Mouse (Mus musculus): ENCODE results near the gene Diaph3.

Diaph3 gene

GRCm38 (mm10) chr14:86844075-86844474 is 297.0 kb downstream of the Diaph3 start:
- DNase-seq (ENCODE audit: low spot score) = no peak

- no peak for DNase-seq (ENCODE audit: low spot score)
Observed at GRCm38 (mm10) chr14:86837642-86838041, 303.4 kb downstream of the Diaph3 start.

- DNase-seq (ENCODE audit: low spot score) = no peak
Observed at GRCm38 (mm10) chr14:86834851-86835250, 306.2 kb downstream of the Diaph3 start.

- DNase-seq (ENCODE audit: low spot score) = no peak
Observed at GRCm38 (mm10) chr14:86834269-86834668, 306.8 kb downstream of the Diaph3 start.

- no peak for DNase-seq (ENCODE audit: low spot score)
Observed at GRCm38 (mm10) chr14:86833003-86833402, 308.0 kb downstream of the Diaph3 start.

- DNase-seq (ENCODE audit: low spot score) = no peak
Observed at GRCm38 (mm10) chr14:86816246-86816645, 324.8 kb downstream of the Diaph3 start.

- no peak for DNase-seq (ENCODE audit: low spot score)
Observed at GRCm38 (mm10) chr14:86788880-86789641, 352.0 kb downstream of the Diaph3 start.

- no peak for DNase-seq (ENCODE audit: low spot score)
Observed at GRCm38 (mm10) chr14:86786866-86787265, 354.2 kb downstream of the Diaph3 start.

GRCm38 (mm10) chr14:86781553-86782273 is 359.3 kb downstream of the Diaph3 start:
- no peak for DNase-seq (ENCODE audit: low spot score)

GRCm38 (mm10) chr14:86773311-86773710 is 367.7 kb downstream of the Diaph3 start:
- DNase-seq (ENCODE audit: low spot score) = no peak

GRCm38 (mm10) chr14:86772176-86773150 is 368.6 kb downstream of the Diaph3 start:
- DNase-seq (ENCODE audit: low spot score) = no peak

GRCm38 (mm10) chr14:86764286-86764685 is 376.7 kb downstream of the Diaph3 start:
- no peak for DNase-seq (ENCODE audit: low spot score)

GRCm38 (mm10) chr14:86757604-86758520 is 383.2 kb downstream of the Diaph3 start:
- no peak for DNase-seq (ENCODE audit: low spot score)

GRCm38 (mm10) chr14:86757132-86757531 is 383.9 kb downstream of the Diaph3 start:
- DNase-seq (ENCODE audit: low spot score) = no peak

- no peak for DNase-seq (ENCODE audit: low spot score)
Observed at GRCm38 (mm10) chr14:86750351-86750750, 390.7 kb downstream of the Diaph3 start.

GRCm38 (mm10) chr14:86749425-86749824 is 391.6 kb downstream of the Diaph3 start:
- no peak for DNase-seq (ENCODE audit: low spot score)

GRCm38 (mm10) chr14:86748876-86749275 is 392.2 kb downstream of the Diaph3 start:
- DNase-seq (ENCODE audit: low spot score) = no peak

GRCm38 (mm10) chr14:86744523-86744922 is 396.5 kb downstream of the Diaph3 start:
- DNase-seq (ENCODE audit: low spot score) = no peak

- no peak for DNase-seq (ENCODE audit: low spot score)
Observed at GRCm38 (mm10) chr14:86741855-86742531, 399.0 kb downstream of the Diaph3 start.

- DNase-seq (ENCODE audit: low spot score) = no peak
Observed at GRCm38 (mm10) chr14:86738916-86739315, 402.1 kb downstream of the Diaph3 start.

GRCm38 (mm10) chr14:86736646-86737045 is 404.4 kb downstream of the Diaph3 start:
- no peak for DNase-seq (ENCODE audit: low spot score)
